Mouse (Mus musculus) hindbrain, embryonic 12.5 days (tissue): Measurements from ENCODE around the gene Cast. TPM values are rescaled to one million over a fixed set of nuclear protein-coding genes. Genes with fewer than 3 reads are reported as not detected.

Source experiments
- ATAC-seq: fragments of 200-750 bp; cut with Nextera tagmentation; 2 replicates; pipeline ENCODE4 v1.8.0; 2017; ENCODE audit warnings: moderate TSS enrichment; ENCODE audit not compliant: low FRiP score
- H3K27ac ChIP-seq: fragments of 300-500 bp; sonication (generic); 2 replicates; pipeline ENCODE4 v1.5.1; 2016; ENCODE audit warnings: mild to moderate bottlenecking
- H3K27me3 ChIP-seq: fragments of 300-500 bp; sonication (generic); 2 replicates; pipeline ENCODE4 v1.6.1; 2016; ENCODE audit warnings: mild to moderate bottlenecking
- H3K36me3 ChIP-seq: fragments of 300-500 bp; sonication (generic); 2 replicates; pipeline ENCODE4 v1.6.1; 2016; ENCODE audit warnings: mild to moderate bottlenecking
- H3K4me1 ChIP-seq: fragments of 300-500 bp; sonication (generic); 2 replicates; pipeline ENCODE4 v1.6.1; 2016
- H3K4me2 ChIP-seq: fragments of 300-500 bp; sonication (generic); replicated peaks from 2 replicates; pipeline ENCODE4 v1.6.1; 2016; ENCODE audit warnings: mild to moderate bottlenecking
- H3K4me3 ChIP-seq: fragments of 300-500 bp; sonication (generic); 2 replicates; pipeline ENCODE4 v1.5.1; 2016; ENCODE audit warnings: mild to moderate bottlenecking
- H3K9ac ChIP-seq: fragments of 300-500 bp; sonication (generic); 2 replicates; pipeline ENCODE4 v1.6.1; 2016; ENCODE audit warnings: mild to moderate bottlenecking, moderate library complexity
- H3K9me3 ChIP-seq: fragments of 300-500 bp; sonication (generic); replicated peaks from 2 replicates; pipeline ENCODE4 v1.6.1; 2016; ENCODE audit warnings: mild to moderate bottlenecking
- WGBS: fragments of 180-500 bp; shearing (Covaris S2); methylation state at CpG from one replicate; pipeline ENCODE4 v1.1.7; 2016; 5-methylcytosine and 5-hydroxymethylcytosine counted together
- polyA plus RNA-seq: library from polyadenylated mRNA; unstranded; fragments of >200 nt; fragmentation: Nextera tagmentation; extraction: Ambion mirVana; gene quantifications from 2 replicates; pipeline ENCODE4 v1.2.1, GENCODE M21; 2016

The Cast gene
- 23.7 and 25.5 TPM in 2 replicates for polyA plus RNA-seq

DNA sequence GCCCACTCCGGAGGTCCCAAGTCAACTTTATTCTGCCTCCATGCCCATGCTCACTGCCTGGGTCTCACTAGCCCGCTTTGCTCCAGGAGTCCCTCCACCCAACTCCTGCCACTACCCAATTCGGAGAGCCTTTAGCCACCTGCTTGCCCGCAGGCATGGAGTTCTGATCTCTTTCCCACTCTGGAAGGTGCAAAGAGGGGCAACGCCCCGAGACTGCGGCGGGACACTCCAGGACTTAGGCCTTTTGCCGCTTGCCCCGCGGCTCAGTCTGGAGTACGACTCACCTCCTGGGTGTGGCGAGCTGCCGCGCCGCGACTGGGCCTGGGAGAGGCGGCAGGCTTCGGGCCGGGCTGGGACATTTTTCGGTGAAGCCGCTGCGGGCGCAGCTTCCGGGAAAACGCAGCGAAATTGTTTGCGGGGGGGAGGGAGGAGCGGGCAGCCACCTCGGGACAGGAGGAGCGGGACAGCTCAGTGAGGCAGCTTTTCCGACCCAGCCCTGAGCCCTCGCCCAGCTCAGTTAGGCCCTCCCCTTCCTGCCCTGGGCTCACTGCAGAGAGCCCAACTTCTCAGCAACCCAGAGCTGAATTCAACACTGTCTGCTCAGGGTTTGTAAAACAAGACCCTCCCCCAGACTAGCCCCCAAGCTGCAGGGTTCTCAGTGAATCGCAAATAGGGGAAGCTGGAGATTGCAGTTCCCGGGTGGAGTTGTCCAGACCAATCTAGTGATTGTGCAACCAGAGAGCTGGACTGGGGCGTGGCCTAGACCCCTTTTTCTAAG is at the start of gene Cast:
Gene Cast, minus strand, starts transcription at position 659 of the 778 bp plus-strand sequence.
- peaks cover 2% of the 10 kb centered on the region; the same call in 1 of the 2 replicates for H3K4me1 ChIP-seq
- H3K4me3 ChIP-seq, result peak within 1 kb of the TSS; percentile 46
- WGBS, result 2% methylated on average over 36 of the region's 36 CpGs
- H3K4me2 ChIP-seq, result peak within 1 kb of the TSS; percentile 95
- H3K27ac ChIP-seq, result peak within 1 kb of the TSS; percentile 36; the same call in 1 of the 2 replicates
- peak; percentile 91 for ATAC-seq
- H3K9ac ChIP-seq, result peak within 1 kb of the TSS; percentile 53
- H3K27me3 ChIP-seq, result no peaks in the 10 kb centered on the region
- no peaks in the 10 kb centered on the region for H3K36me3 ChIP-seq
- H3K9me3 ChIP-seq, result no peaks in the 10 kb centered on the region

DNA sequence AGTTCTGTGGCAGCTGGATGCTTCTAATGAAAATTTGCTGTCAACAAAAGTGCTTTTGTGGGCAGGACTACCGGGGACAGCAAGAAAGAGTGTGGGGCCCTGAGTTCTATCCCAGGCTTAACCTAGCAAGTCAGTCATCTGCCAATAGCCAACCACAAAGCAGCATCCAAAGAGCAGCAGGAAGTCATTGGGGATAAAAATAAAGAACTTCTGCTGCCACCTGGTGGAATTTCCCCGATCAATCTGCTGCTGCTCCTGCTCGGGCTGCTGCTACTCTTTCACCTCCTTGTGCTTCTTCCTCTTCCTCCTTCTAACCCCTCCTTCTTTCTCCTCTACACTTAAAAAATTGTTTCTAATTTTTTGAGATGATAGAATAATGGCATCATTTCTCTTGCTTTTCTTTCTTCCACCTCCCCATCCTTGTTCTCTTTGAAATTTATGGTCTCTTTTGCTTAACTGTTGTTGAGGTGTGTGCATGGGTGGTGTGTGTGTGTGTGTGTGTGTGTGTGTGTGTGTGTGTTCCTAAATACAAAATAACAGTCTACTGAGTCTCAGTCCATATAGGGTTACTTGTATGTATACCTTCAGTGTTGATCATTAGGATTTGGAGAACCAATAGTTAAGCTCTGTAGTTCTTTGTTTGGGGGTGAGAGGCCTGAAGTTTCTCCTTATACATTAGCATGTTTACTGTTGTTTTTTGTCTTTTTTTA is 45.9 kb upstream of the Cast start:
- WGBS, result 11% methylated on average over 3 of the region's 3 CpGs
- no peaks in the 10 kb centered on the region for H3K9me3 ChIP-seq
- H3K27ac ChIP-seq, result no peak overlapping the region
- ATAC-seq, result peak; percentile 76
- H3K36me3 ChIP-seq, result no peaks in the 10 kb centered on the region
- no peaks in the 10 kb centered on the region for H3K4me1 ChIP-seq
- H3K4me2 ChIP-seq, result no peak overlapping the region
- no peak overlapping the region for H3K4me3 ChIP-seq
- no peaks in the 10 kb centered on the region for H3K27me3 ChIP-seq
- H3K9ac ChIP-seq, result no peak overlapping the region

GRCm38 (mm10) chr13:74850823-74851222 is 42.2 kb upstream of the Cast start:
- no peak overlapping the region for H3K4me3 ChIP-seq
- ATAC-seq, result no peak
- 97% methylated on average over 2 of the region's 2 CpGs for WGBS

GRCm38 (mm10) chr13:74845886-74846285 is 37.3 kb upstream of the Cast start:
- ATAC-seq, result no peak
- Histone ChIP-seq H3K9ac (no peak overlapping the region), H3K4me3 (no peak overlapping the region), H3K27me3 (no peaks in the 10 kb centered on the region), H3K9me3 (no peaks in the 10 kb centered on the region), H3K27ac (no peak overlapping the region), H3K4me1 (no peaks in the 10 kb centered on the region), H3K4me2 (no peak overlapping the region), H3K36me3 (no peaks in the 10 kb centered on the region)
- WGBS, result 69% methylated on average over 1 of the region's 1 CpGs

More at GRCm38 (mm10) chr13:74850823-74851222, 42.2 kb upstream of the Cast start:
- no peaks in the 10 kb centered on the region for H3K4me1 ChIP-seq
- H3K27ac ChIP-seq, result no peak overlapping the region
- no peak overlapping the region for H3K4me2 ChIP-seq
- H3K36me3 ChIP-seq, result no peaks in the 10 kb centered on the region
- no peaks in the 10 kb centered on the region for H3K9me3 ChIP-seq
- H3K27me3 ChIP-seq, result no peaks in the 10 kb centered on the region
- H3K9ac ChIP-seq, result no peak overlapping the region

GRCm38 (mm10) chr13:74834543-74834942 is 25.9 kb upstream of the Cast start:
- Histone ChIP-seq H3K9ac (no peak overlapping the region), H3K36me3 (no peaks in the 10 kb centered on the region), H3K4me3 (no peak overlapping the region), H3K9me3 (no peaks in the 10 kb centered on the region), H3K27ac (no peak overlapping the region), H3K4me1 (no peaks in the 10 kb centered on the region), H3K27me3 (no peaks in the 10 kb centered on the region), H3K4me2 (no peak overlapping the region)
- 94% methylated on average over 1 of the region's 1 CpGs for WGBS
- ATAC-seq, result no peak

DNA sequence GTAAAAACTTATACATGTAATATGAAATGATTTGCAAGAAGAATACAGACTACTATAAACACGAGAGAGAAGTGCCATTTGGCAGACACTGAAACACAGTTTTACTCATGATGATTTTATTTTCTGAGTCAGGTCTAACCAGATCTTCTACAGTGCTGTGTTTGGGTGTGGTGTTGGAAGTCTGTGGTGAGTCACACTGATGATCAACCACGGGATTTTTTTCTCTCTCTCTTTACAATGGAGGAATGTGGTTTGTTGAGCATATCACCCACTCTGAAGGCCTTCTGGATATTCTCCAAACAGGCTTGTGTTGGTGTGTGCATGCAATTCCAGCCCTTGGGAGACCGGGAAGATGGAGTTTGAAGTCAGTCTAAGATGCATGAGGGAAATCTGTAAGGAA is 13.5 kb upstream of the Cast start:
- no peaks in the 10 kb centered on the region for H3K36me3 ChIP-seq

DNA sequence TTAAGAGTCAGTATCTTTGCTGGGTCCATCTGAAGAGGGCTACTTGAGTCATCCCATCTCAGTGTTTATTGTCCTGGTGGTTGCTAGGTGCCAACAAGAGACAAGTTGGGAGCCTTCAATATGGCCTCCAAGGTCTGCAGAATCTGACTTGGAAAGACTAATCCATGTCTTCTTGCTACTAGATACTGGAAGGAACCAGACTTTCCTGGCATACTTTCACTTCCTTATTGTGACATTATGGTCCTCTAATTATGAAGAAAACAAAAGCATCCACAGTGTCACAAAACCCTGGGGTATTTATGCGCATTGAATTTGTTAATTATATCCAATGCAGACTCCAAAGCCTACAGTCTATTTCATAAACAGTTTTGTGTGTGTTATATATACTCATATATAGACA is 7.1 kb upstream of the Cast start:
- ATAC-seq, result no peak
- no peak overlapping the region for H3K4me3 ChIP-seq
- H3K36me3 ChIP-seq, result no peaks in the 10 kb centered on the region
- H3K27me3 ChIP-seq, result no peaks in the 10 kb centered on the region
- WGBS, result 84% methylated on average over 1 of the region's 1 CpGs
- no peak overlapping the region for H3K9ac ChIP-seq
- no peak overlapping the region for H3K4me2 ChIP-seq
- H3K9me3 ChIP-seq, result no peaks in the 10 kb centered on the region
- no peaks in the 10 kb centered on the region for H3K4me1 ChIP-seq
- no peak overlapping the region for H3K27ac ChIP-seq

More for the DNA sequence above, 13.5 kb upstream of the Cast start:
- no peaks in the 10 kb centered on the region for H3K9me3 ChIP-seq
- 82% methylated on average over 3 of the region's 3 CpGs for WGBS
- H3K4me2 ChIP-seq, result no peak overlapping the region
- ATAC-seq, result no peak
- no peak overlapping the region for H3K9ac ChIP-seq
- H3K4me3 ChIP-seq, result no peak overlapping the region
- H3K4me1 ChIP-seq, result no peaks in the 10 kb centered on the region
- no peaks in the 10 kb centered on the region for H3K27me3 ChIP-seq
- H3K27ac ChIP-seq, result no peak overlapping the region

DNA sequence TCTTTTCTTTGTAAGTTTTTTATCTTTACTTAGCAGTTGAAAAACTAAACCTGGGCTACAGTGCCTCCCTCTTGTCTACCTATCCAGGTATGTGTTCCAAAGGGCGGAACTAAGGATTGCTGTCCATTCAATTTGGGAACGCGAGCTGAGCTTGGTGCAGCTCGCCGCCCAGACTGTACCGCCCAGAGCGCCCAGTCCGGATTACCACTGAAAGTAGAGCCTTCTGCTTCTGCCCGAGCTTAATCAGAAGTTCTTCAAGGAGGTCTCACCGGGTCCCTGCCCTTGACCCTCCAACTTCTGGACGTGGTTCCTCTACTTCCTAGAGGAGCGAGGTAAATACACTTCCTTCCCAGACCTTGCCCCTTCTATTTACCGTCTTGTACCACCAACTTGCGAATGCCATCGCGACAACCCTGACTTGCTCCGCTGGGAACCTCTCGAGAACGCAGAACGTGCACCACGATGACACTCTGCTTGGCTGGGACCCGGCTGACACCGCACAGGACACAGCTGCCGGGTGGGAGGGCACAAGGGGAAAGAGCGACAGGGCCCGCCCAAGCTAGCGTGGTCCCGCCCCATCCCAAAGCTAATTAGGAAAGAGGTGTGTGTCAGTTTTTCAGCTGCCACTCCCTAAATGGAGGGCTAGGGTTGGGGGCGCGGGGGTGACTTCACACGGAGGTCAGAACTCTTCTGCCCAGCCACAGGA is 1.0 kb downstream of the Cast start:
- Histone ChIP-seq H3K9ac (peak overlapping the region; percentile 53), H3K9me3 (no peaks in the 10 kb centered on the region), H3K4me2 (peak overlapping the region; percentile 95), H3K27ac (no peak overlapping the region), H3K36me3 (no peaks in the 10 kb centered on the region), H3K27me3 (no peaks in the 10 kb centered on the region), H3K4me3 (peak overlapping the region; percentile 46), H3K4me1 (peaks cover 2% of the 10 kb centered on the region; the same call in 1 of the 2 replicates)
- peak; percentile 92 for ATAC-seq
- WGBS, result 2% methylated on average over 31 of the region's 31 CpGs

- Histone ChIP-seq H3K4me3 (no peak overlapping the region), H3K4me2 (peak overlapping the region; percentile 95; the same call in 1 of the 2 replicates), H3K27ac (no peak overlapping the region), H3K9ac (no peak overlapping the region), H3K36me3 (no peaks in the 10 kb centered on the region), H3K9me3 (no peaks in the 10 kb centered on the region), H3K4me1 (peaks cover 2% of the 10 kb centered on the region; the same call in 1 of the 2 replicates), H3K27me3 (no peaks in the 10 kb centered on the region)
- no peak for ATAC-seq
- WGBS, result 52% methylated on average over 5 of the region's 5 CpGs
These were observed 1.7 kb downstream of the Cast start for GRCm38 (mm10) chr13:74806934-74807333.

GRCm38 (mm10) chr13:74794435-74794834 is 14.2 kb downstream of the Cast start:
- WGBS, result 75% methylated on average over 1 of the region's 1 CpGs
- ATAC-seq, result no peak
- no peak overlapping the region for H3K9ac ChIP-seq
- no peak overlapping the region for H3K4me3 ChIP-seq
- H3K27me3 ChIP-seq, result no peaks in the 10 kb centered on the region
- no peaks in the 10 kb centered on the region for H3K36me3 ChIP-seq
- no peaks in the 10 kb centered on the region for H3K9me3 ChIP-seq
- H3K27ac ChIP-seq, result no peak overlapping the region
- H3K4me1 ChIP-seq, result no peaks in the 10 kb centered on the region
- H3K4me2 ChIP-seq, result no peak overlapping the region

DNA sequence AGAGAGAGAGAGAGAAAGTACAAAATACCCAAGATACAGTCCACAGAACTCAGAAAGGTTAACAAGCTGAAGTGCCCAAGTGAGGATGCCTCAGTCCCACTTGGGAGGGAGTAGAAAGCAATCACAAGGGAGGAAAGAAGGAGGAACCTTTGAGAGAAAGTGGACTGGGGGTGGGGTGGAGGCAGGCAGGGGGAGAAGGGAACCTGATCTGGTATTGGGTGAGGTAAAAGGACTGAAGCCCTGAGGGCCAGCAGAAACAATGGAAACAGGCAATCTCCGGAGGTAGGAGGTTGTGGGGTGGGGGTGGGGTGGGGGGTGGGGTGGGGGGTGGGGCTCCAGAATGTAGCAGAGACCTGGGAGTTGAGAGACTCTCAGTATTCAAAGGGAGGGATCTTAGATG is 20.9 kb downstream of the Cast start:
- H3K4me1 ChIP-seq, result no peaks in the 10 kb centered on the region
- H3K36me3 ChIP-seq, result no peaks in the 10 kb centered on the region
- no peaks in the 10 kb centered on the region for H3K9me3 ChIP-seq
- 20% methylated on average over 1 of the region's 1 CpGs for WGBS
- H3K27ac ChIP-seq, result no peak overlapping the region
- no peak overlapping the region for H3K4me2 ChIP-seq
- H3K4me3 ChIP-seq, result no peak overlapping the region
- H3K9ac ChIP-seq, result no peak overlapping the region
- H3K27me3 ChIP-seq, result no peaks in the 10 kb centered on the region
- no peak for ATAC-seq

GRCm38 (mm10) chr13:74772151-74772550 is 36.5 kb downstream of the Cast start:
- Histone ChIP-seq H3K9ac (no peak overlapping the region), H3K36me3 (no peaks in the 10 kb centered on the region), H3K27me3 (no peaks in the 10 kb centered on the region), H3K9me3 (no peaks in the 10 kb centered on the region), H3K4me3 (no peak overlapping the region), H3K27ac (no peak overlapping the region), H3K4me1 (0 out of 2 replicates have a peak, but pooled peaks cover 4% of the 10 kb centered on the region), H3K4me2 (no peak overlapping the region)
- 88% methylated on average over 1 of the region's 1 CpGs for WGBS
- ATAC-seq, result no peak
